Mouse (Mus musculus) urinary bladder, adult 2 months (tissue): Measurements from ENCODE around the gene Cacna1d. TPM values are rescaled to one million over a fixed set of nuclear protein-coding genes. Genes with fewer than 3 reads are reported as not detected.

Experiments used
- DNase-seq: peaks from one replicate; pipeline ENCODE4 v3.0.0; 2022; ENCODE audit warnings: low spot score
- polyA plus RNA-seq: library from polyadenylated mRNA; depleted of rRNA; stranded (reverse); fragments of >200 nt; gene quantifications from 2 replicates; pipeline ENCODE4 v1.2.3, GENCODE M21; 2012; rRNA removed

Cacna1d gene
- polyA plus RNA-seq, 1 experiment: 2.7 TPM

DNA sequence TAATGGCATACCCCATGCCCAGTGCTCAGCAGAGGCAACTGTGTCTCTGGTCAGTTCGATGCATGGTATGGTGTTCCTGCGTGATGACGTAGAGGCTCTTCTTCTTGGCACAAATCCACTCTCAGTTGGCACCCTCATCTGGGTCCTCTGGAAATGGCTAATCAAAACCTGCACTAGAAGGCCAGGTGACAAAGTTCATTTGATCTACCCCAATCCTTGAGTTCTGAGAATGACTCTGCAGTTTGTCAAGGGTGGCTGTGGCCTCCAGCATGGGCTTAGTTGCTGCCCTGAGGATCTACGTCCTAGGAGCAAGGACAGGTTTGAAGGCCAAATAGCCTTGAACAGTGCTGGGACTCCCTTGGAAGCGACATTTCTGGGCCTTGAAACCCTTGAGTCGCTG, 472.4 kb downstream of the Cacna1d start:
- DNase-seq: no peak

DNA sequence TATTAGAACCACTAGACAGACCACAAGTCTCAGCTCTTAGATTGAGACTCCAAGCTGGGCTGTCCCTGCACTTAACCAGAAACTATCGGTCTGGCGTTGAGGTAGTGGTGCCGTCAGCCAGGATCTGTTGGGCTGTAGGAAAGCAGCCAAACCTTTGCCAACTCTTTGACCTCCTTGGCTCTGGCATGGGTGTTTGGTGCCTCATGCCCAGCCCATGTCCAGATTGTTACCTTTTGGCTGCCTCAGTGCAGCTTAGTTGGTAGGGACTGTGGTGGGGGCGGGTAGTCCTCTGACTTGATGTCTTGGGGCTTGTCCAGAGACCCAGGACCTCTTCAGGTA, 472.8 kb downstream of the Cacna1d start:
- DNase-seq: no peak

DNA sequence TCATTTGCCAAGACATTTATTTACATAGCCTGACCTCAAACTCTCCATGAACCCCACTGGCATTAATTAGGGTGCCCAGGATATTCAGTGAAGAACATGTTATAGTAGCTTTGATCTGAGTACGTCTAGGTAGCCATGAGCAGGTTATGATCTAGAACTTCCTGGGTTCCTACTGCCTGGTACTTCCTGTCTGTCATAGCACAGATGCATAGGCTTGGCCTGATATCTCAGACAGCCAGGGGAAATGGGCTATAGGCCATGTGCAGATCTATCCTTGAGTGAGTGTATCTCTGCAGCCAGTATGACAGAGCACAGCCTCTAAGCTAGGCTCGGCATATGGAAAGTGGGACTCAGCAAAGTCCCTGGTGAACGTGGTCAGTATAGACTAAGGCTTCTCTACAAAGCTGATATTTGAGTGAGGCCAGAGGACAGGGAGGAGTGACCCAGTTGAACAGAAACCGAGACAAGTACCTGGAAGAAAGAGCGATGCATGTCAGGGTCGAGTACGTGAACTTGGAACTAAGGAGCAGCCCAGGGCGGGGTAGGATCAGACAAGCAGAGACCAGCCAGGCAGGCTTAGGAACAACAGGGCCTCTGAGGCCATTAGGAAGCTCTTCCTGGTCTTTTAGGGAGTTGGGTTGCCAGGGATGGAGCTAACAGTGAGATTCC, 473.3 kb downstream of the Cacna1d start:
- DNase-seq: no peak

DNA sequence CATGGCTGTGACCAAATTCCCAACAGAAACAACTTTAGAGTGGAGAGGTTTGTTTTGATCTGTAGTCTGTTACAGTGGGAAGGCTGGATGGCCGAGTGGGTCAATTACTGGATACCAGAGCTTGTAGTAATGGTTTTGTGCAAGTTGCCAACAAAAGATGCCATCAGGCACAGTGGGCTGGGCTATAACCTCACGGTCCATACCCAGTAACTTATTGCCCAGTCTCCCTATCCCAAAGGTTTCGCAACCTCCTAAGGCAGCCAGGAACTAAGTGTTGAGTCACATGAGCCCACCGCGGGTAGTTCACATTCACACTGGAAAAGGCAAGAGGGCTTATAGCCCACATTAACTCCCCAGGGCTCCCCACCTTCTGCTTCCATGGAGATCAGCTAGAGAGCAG, 474.6 kb downstream of the Cacna1d start:
- no peak for DNase-seq

DNA sequence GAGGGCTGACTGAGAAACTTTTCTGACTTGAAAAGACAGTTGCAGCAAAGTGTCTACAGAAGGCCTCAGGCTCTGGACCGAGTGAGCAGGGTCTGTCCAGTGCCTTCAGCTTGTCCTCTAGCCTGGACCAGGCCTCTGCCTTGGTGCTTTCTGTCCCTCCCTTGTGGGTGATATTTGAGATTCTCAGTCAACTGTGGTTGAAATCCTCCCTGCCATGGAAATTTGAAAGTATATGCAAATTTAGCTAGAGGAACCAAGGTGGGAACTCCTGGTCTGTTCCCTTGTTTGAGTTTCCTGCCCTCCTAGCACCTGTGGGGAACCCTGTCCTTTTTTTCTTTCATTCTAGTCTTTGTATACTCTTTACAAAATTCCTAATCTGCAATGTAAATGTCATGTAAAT, 476.2 kb downstream of the Cacna1d start:
- no peak for DNase-seq

DNA sequence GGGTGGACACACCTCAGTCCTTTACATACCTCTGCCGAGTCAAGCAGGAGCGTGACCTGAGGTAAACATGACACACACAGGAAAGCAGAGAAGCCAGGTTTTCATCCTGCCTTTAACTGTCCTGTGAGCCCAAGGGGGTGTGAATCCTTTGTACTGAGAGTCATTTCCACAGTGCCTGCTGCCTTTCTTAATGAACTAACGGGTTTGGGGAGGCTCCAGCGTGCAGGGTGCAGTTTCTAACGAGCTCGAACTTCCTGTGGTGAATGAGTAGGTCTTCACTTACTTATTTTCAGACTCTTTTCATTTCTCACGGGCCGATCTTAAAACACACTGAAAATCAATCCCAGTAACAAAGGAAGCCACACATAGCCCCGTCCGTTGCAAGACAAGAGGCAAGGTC, 476.8 kb downstream of the Cacna1d start:
- no peak for DNase-seq

DNA sequence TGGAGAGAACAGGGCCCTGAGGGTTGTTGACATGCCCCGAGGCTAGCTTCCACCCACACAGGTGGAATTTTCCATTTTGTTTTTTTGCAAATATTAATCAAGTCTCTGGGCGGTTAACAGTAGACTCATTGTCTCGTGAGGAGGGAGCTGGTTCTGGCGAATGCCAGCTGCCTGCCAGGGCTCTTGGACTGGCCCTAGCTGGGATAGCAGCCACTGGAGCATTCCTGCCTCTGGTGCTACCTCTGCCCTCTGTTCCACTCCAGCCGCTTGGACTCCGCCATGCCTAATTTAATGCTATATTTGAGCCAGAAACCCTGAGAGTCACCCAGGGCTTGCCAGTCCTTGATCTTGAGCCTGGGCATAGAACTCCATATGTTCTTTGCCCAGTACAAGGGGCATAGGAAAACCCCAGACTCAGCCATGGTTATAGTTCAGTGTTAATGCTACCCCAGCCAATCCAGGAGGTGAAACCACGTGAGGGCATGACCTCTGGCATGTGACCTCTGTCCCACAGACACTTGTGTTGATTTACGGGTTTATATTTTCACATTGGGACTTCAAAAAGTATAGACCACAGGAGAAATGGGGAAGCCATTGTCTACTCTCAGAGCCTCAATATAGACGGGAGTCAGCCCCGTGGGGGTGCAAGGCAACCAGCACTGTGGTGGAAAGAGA, 479.2 kb downstream of the Cacna1d start:
- DNase-seq: no peak

DNA sequence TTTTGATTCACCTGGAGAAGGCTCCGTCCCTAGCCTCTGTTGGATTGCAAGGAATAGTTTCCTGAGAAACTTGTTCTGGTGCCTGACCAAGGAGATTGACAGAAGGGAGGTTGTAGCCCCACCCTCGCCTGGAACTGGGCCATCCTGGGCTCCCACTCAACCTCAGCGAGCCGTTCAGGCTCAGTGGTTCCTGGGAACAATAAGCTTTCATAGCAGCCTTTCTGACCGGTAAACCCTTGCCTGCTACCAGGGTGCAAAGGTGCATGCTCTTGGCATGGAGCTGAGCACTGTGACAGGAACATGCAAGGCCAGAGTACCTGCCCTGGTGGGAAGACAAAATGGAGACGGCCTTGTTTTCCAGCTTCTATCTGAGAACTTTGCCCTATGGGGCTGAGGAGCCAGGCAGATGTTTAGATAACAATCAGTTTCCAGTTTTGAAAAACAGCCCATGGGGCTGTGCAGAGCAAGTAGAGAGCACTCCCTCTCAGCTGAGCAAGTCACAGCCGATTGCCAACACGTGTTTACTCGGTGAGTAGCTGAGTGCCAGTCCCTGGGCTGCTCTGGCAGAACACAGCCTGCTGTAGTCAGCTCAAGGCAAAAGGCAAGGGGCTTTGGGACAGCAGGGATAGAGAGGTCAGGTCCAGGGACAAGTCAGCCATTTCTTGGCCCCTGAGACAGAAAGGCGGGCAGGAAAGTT, 481.2 kb downstream of the Cacna1d start:
- DNase-seq: no peak

DNA sequence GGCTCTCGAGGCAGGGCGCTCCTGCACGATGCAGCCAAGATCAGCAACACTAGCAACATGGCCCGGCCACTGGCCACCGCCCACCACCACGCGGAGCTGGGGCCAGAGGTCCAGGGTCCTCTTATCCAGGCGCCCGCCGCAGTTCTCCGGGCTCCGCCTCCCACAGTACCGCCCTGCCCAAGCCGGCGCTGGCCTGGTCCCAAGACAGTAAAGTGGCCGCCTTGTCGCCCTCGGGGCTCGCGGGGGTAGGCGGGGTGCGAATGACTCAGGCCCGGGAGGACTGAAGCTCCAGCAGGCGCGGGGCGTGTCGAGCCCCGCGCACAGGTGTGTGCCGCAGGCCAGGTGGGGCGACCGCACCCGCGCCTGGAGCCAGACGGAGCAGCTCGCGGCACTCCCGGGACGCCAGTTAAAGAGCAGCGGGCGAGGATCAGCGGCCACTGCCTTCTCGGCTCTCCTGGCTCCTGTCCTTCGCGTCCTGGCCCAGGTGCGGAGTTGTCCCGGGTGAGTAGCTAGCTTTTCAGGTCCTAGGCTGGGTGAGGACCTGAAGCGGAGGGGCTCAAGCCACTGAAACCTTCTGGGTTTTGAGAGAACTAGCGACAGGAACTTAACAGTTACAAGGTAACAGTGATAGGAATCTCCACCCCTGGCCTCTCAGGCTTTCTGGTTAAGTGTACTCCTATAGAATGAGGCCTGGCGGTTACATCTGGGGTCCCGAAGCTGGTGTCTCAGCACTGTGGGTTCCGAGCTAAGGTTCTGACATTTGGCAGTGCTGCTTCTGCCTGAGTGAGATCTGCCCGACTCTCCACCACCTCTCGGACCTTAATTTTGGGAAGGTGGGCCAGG, 482.3 kb downstream of the Cacna1d start, which contains the start of the genes Il17rb and Chdh:
Il17rb (minus strand) TSS at position 164 of the 843 bp plus-strand sequence.
Chdh (plus strand) TSS at position 291 of the 843 bp plus-strand sequence.
- DNase-seq: peak; percentile 46

DNA sequence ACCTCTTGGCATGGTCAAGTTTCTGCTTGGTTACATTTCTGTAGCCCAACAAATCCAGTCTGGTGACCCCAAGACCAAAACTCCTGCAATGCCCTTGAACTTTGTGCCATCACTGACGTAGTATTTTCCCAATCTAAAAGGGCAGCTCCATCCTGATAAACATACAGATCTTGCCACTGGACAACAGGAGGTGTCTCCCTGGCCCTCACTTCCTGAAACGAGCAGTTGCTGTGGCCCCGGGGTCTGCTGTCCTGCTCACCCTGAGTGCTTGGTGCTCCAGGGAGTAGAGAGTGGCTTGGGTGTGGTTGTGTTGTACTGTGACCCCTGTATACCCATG, 491.8 kb downstream of the Cacna1d start:
- DNase-seq: no peak

DNA sequence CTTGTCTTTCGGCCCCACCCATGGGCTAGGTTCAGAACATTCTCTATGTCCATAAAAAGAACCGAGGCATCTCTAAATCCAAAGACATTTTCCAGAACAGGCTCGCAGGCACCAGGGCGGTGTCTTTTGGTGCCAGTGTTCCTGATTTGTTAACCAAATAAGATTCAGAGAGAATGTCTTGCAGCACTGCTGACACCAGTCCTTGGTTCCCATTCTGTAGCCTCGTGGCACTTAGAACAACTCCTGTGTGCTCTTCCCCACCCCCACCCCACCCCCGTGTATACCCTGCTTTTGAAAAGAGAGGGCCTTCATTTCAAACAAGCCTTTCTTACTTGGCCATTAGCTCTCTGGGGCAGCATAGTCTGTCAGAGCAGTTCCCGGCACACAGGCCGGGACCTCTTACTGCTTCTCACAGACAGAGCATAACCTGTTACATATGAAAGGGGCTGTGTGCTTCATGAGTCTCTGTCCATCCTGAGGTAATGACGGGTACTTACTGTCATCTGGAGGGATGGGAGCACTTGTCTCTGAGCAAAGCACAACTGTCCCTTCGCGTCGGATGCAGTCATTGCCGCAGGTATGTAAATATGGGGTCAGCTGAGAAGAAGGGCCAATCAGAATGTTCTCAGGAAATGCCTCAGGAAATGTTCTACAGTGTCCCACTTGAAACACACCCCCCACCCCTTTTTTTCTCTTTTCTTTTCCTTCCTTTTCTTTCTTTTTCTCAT, 492.3 kb downstream of the Cacna1d start:
- no peak for DNase-seq

DNA sequence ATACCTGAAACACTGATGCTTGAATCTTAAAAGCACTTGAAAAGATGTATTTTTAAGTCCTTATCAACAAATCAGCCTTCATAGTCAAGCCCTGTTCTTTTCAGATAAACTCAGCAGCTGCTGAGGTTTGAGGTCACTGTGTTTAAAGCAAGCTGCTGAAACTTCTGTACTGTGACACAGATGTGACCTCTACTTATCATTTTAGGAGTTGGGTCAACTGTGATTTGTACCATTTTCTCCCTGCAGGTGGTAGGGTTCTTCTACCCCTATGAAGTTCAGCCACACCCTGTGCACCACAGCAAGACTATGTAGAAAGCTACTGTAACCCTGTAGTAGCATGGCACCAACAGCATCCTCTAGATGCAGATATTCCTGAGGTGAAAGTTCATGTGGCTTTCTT, 493.9 kb downstream of the Cacna1d start:
- DNase-seq: no peak

DNA sequence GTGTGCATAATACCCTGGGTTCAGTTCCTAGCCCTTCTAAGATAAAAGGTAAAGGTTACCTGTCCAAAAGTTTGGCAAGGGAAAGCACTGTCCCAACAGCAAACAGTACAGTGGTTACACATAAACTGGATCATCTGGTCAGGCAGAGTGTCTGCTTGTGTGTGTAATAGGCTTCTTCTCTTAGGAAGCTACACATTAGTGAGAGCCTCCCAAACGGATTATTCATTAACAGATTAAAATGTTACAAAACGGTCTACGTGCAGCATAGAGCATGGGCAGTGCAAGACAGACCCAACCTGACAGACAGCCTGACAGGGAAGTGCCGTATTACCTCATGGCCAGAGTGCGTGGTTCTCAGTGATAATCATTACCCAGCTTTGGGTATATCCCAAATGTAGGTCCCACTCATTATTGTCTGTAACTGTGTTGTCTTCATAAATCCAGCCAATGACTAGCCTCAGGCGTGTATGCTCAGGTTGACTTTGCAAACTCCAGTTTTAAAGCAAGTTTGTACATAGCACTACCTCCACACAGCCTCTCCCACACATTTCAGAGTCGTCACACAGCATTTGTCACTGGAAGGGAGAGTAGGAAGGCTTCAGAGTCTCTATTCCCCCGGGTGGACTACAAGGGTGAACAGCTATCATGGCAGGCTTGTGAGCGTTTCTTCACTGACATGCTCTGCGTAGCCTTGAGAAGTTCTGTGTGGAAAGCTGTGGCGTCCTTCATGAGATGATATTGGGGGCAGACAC, 495.1 kb downstream of the Cacna1d start:
- DNase-seq: no peak

DNA sequence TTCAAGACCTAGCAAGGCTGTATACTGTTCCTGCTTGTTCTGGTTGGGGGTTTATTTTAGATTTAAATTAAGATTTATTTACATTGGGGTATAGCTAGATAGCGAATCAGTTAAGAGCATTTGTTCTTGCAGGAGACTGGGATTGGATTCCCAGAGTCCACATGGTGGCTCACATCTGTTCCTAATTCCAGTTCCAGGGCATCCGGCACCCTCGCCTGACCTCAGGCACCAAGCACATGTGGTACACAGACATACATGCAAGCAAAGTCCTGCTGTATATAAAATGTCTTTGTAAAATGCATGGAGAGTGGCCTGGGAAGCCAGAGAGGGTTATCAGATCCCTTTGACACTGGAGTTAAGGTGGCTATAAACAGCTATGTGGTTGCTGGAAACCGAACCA, 496.3 kb downstream of the Cacna1d start:
- DNase-seq: no peak

Other genes starting within 250 kb of the Cacna1d start
- gene Dcp1a, start 11.9 kb downstream of the Cacna1d start, polyA plus RNA-seq: 26.2 and 28.7 TPM in 2 replicates
- gene Tkt, start 56.9 kb upstream of the Cacna1d start, polyA plus RNA-seq: 137 and 145 TPM in 2 replicates
- gene Prkcd, start 134.8 kb upstream of the Cacna1d start, polyA plus RNA-seq: 85.8 and 105 TPM in 2 replicates
- 17.2 and 17.6 TPM in 2 replicates for gene Rft1, start 162.9 kb upstream of the Cacna1d start, polyA plus RNA-seq
- 3.9 and 5.9 TPM in 2 replicates for gene Sfmbt1, start 223.4 kb upstream of the Cacna1d start, polyA plus RNA-seq